Mouse (Mus musculus) embryo, embryonic 10 days (tissue): ENCODE data around the gene Camk1.

Experiments
- DNase-seq: peaks from one replicate; pipeline ENCODE4 v3.0.0-alpha.2; 2015; ENCODE audit warnings: low spot score

Camk1 gene

GRCm38 (mm10) chr6:113306322-113306985 is 37.3 kb downstream of the Camk1 start:
- peak; percentile 99 for DNase-seq

- peak; percentile 54 for DNase-seq
Measured at GRCm38 (mm10) chr6:113302258-113302657, 41.5 kb downstream of the Camk1 start.

- no peak for DNase-seq
Measured at GRCm38 (mm10) chr6:113301350-113301749, 42.4 kb downstream of the Camk1 start.

- DNase-seq: no peak
Measured at GRCm38 (mm10) chr6:113296639-113297038, 47.1 kb downstream of the Camk1 start.

- DNase-seq: no peak
Measured at GRCm38 (mm10) chr6:113296046-113296445, 47.7 kb downstream of the Camk1 start.

- no peak for DNase-seq
Measured at GRCm38 (mm10) chr6:113292938-113293337, 50.8 kb downstream of the Camk1 start.

- DNase-seq: no peak
Measured at GRCm38 (mm10) chr6:113290346-113290745, 53.4 kb downstream of the Camk1 start.

GRCm38 (mm10) chr6:113289346-113289745 is 54.4 kb downstream of the Camk1 start:
- DNase-seq: no peak

- no peak for DNase-seq
Measured at GRCm38 (mm10) chr6:113287236-113287635, 56.5 kb downstream of the Camk1 start.

GRCm38 (mm10) chr6:113286316-113286715 is 57.5 kb downstream of the Camk1 start:
- no peak for DNase-seq

GRCm38 (mm10) chr6:113284931-113285330 is 58.9 kb downstream of the Camk1 start:
- DNase-seq: no peak
